Mouse (Mus musculus) hindbrain, embryonic 16.5 days (tissue): ENCODE results near the gene Slc25a22. TPM values are rescaled to one million over a fixed set of nuclear protein-coding genes. Genes with fewer than 3 reads are reported as not detected.
A peak's percentile ranks its signal among the peaks of the same experiment; 100 is the strongest.

ENCODE experiments used
- ATAC-seq: fragments of 200-750 bp; cut with Nextera tagmentation; 2 replicates; pipeline ENCODE4 v1.8.0; 2017; ENCODE audit warnings: moderate TSS enrichment, moderate library complexity
- H3K27ac ChIP-seq: fragments of 300-500 bp; sonication (generic); 2 replicates; pipeline ENCODE4 v1.5.1; 2014; ENCODE audit warnings: low read depth, mild to moderate bottlenecking, control low read depth, low read length, moderate library complexity
- H3K27me3 ChIP-seq: fragments of 300-500 bp; sonication (generic); replicated peaks from 2 replicates; pipeline ENCODE4 v1.6.1; 2014; ENCODE audit warnings: low read length; ENCODE audit not compliant: control insufficient read depth, insufficient read depth
- H3K36me3 ChIP-seq: fragments of 300-500 bp; sonication (generic); 2 replicates; pipeline ENCODE4 v1.6.1; 2014; ENCODE audit warnings: mild to moderate bottlenecking, low read length, moderate library complexity, mixed read lengths; ENCODE audit not compliant: control insufficient read depth, insufficient read depth
- H3K4me1 ChIP-seq: fragments of 300-500 bp; sonication (generic); 2 replicates; pipeline ENCODE4 v1.6.1; 2014; ENCODE audit warnings: low read depth, low read length; ENCODE audit not compliant: control insufficient read depth, insufficient read depth
- H3K4me2 ChIP-seq: fragments of 300-500 bp; sonication (generic); 2 replicates; pipeline ENCODE4 v1.6.1; 2014; ENCODE audit warnings: mild to moderate bottlenecking, low read length, control low read depth, moderate library complexity
- H3K4me3 ChIP-seq: fragments of 300-500 bp; sonication (generic); 2 replicates; pipeline ENCODE4 v1.5.1; 2014; ENCODE audit warnings: mild to moderate bottlenecking, low read length, control low read depth, moderate library complexity
- H3K9ac ChIP-seq: fragments of 300-500 bp; sonication (generic); 2 replicates; pipeline ENCODE4 v1.6.1; 2014; ENCODE audit warnings: low read depth, mild to moderate bottlenecking, control low read depth, low read length, moderate library complexity
- H3K9me3 ChIP-seq: fragments of 300-500 bp; sonication (generic); 2 replicates; pipeline ENCODE4 v1.6.1; 2014; ENCODE audit warnings: mild to moderate bottlenecking, low read length, moderate library complexity; ENCODE audit not compliant: control insufficient read depth
- WGBS: fragments of 180-500 bp; shearing (Covaris S2); extraction: QIAGEN DNeasy Blood & Tissue Kit; methylation state at CpG from one replicate; pipeline ENCODE4 v1.1.7; 2014; 5-methylcytosine and 5-hydroxymethylcytosine counted together
- polyA plus RNA-seq: library from polyadenylated mRNA; unstranded; fragments of >200 nt; fragmentation: Nextera tagmentation; extraction: Ambion mirVana; gene quantifications from 2 replicates; pipeline ENCODE4 v1.2.1, GENCODE M21; 2015

The Slc25a22 gene
- polyA plus RNA-seq, 1 experiment from 2014 or later = 96.3 TPM

GRCm38 (mm10) chr7:141462333-141462821, 24.7 kb upstream of the Slc25a22 start:
- peaks cover 23% of the 10 kb centered on the region for H3K4me1 ChIP-seq
- peak overlapping the region; percentile 46 for H3K4me3 ChIP-seq
- peaks cover 3% of the 10 kb centered on the region; the same call in 1 of the 2 replicates for H3K36me3 ChIP-seq
- H3K9me3 ChIP-seq = no peaks in the 10 kb centered on the region
- H3K27ac ChIP-seq = no peak overlapping the region
- H3K9ac ChIP-seq = no peak overlapping the region
- no peak for ATAC-seq
- 18% methylated on average over 5 of the region's 5 CpGs for WGBS
- H3K27me3 ChIP-seq = peaks cover 58% of the 10 kb centered on the region
- H3K4me2 ChIP-seq = peak overlapping the region; percentile 81

- Histone ChIP-seq H3K27ac (no peak overlapping the region), H3K4me2 (peak overlapping the region; percentile 81), H3K4me1 (peaks cover 16% of the 10 kb centered on the region), H3K27me3 (peaks cover 56% of the 10 kb centered on the region), H3K36me3 (peaks cover 3% of the 10 kb centered on the region; the same call in 1 of the 2 replicates), H3K9me3 (no peaks in the 10 kb centered on the region), H3K4me3 (peak overlapping the region; percentile 46), H3K9ac (peak overlapping the region; percentile 65)
- ATAC-seq = no peak
- WGBS = 2% methylated on average over 48 of the region's 59 CpGs
Observed at GRCm38 (mm10) chr7:141461521-141462332, 24.0 kb upstream of the Slc25a22 start.

- Histone ChIP-seq H3K4me1 (peaks cover 22% of the 10 kb centered on the region), H3K4me3 (peak within 1 kb of the TSS; percentile 46), H3K9ac (peak within 1 kb of the TSS; percentile 65), H3K36me3 (peaks cover 3% of the 10 kb centered on the region; the same call in 1 of the 2 replicates), H3K27me3 (peaks cover 50% of the 10 kb centered on the region), H3K4me2 (peak within 1 kb of the TSS; percentile 81), H3K9me3 (no peaks in the 10 kb centered on the region), H3K27ac (no peak within 1 kb of the TSS)
- ATAC-seq = no peak
- 78% methylated on average over 15 of the region's 15 CpGs for WGBS
Observed at GRCm38 (mm10) chr7:141460391-141461113, 22.9 kb upstream of the Slc25a22 start, which contains the start of gene Cracr2b. Gene Cracr2b, plus strand, starts transcription at chr7:141461094.

GRCm38 (mm10) chr7:141460001-141460390, 22.3 kb upstream of the Slc25a22 start:
- no peak for ATAC-seq
- no peaks in the 10 kb centered on the region for H3K9me3 ChIP-seq
- peaks cover 44% of the 10 kb centered on the region for H3K27me3 ChIP-seq
- peaks cover 20% of the 10 kb centered on the region for H3K4me1 ChIP-seq
- H3K4me2 ChIP-seq = no peak overlapping the region
- H3K4me3 ChIP-seq = no peak overlapping the region
- WGBS = 70% methylated on average over 5 of the region's 5 CpGs
- H3K27ac ChIP-seq = no peak overlapping the region
- H3K36me3 ChIP-seq = peaks cover 3% of the 10 kb centered on the region; the same call in 1 of the 2 replicates
- H3K9ac ChIP-seq = no peak overlapping the region

- H3K4me2 ChIP-seq = no peak overlapping the region
- H3K4me1 ChIP-seq = peaks cover 18% of the 10 kb centered on the region
- H3K4me3 ChIP-seq = no peak overlapping the region
- peaks cover 38% of the 10 kb centered on the region for H3K27me3 ChIP-seq
- H3K36me3 ChIP-seq = peaks cover 3% of the 10 kb centered on the region; the same call in 1 of the 2 replicates
- no peak overlapping the region for H3K9ac ChIP-seq
- ATAC-seq = no peak
- H3K27ac ChIP-seq = no peak overlapping the region
- WGBS = 90% methylated on average over 17 of the region's 17 CpGs
- H3K9me3 ChIP-seq = no peaks in the 10 kb centered on the region
Observed at GRCm38 (mm10) chr7:141459301-141459711, 21.6 kb upstream of the Slc25a22 start.

- WGBS = 92% methylated on average over 11 of the region's 11 CpGs
- H3K27ac ChIP-seq = no peak overlapping the region
- H3K4me3 ChIP-seq = no peak overlapping the region
- no peak for ATAC-seq
- H3K9ac ChIP-seq = no peak overlapping the region
- H3K27me3 ChIP-seq = peaks cover 32% of the 10 kb centered on the region
- no peaks in the 10 kb centered on the region for H3K9me3 ChIP-seq
- H3K36me3 ChIP-seq = peaks cover 3% of the 10 kb centered on the region; the same call in 1 of the 2 replicates
- H3K4me1 ChIP-seq = peaks cover 18% of the 10 kb centered on the region
- no peak overlapping the region for H3K4me2 ChIP-seq
Observed at GRCm38 (mm10) chr7:141458661-141459060, 21.0 kb upstream of the Slc25a22 start.

- Histone ChIP-seq H3K9ac (no peak overlapping the region), H3K9me3 (no peaks in the 10 kb centered on the region), H3K4me2 (no peak overlapping the region), H3K27me3 (peaks cover 26% of the 10 kb centered on the region), H3K27ac (no peak overlapping the region), H3K4me3 (no peak overlapping the region), H3K36me3 (peaks cover 3% of the 10 kb centered on the region; the same call in 1 of the 2 replicates), H3K4me1 (peaks cover 18% of the 10 kb centered on the region)
- 77% methylated on average over 15 of the region's 15 CpGs for WGBS
- no peak for ATAC-seq
Observed at GRCm38 (mm10) chr7:141457986-141458660, 20.4 kb upstream of the Slc25a22 start.

- H3K9me3 ChIP-seq = no peaks in the 10 kb centered on the region
- peaks cover 18% of the 10 kb centered on the region for H3K27me3 ChIP-seq
- H3K9ac ChIP-seq = no peak overlapping the region
- H3K4me2 ChIP-seq = no peak overlapping the region
- ATAC-seq = no peak
- peaks cover 18% of the 10 kb centered on the region for H3K4me1 ChIP-seq
- no peak overlapping the region for H3K27ac ChIP-seq
- 93% methylated on average over 14 of the region's 14 CpGs for WGBS
- peaks cover 4% of the 10 kb centered on the region; the same call in 1 of the 2 replicates for H3K36me3 ChIP-seq
- H3K4me3 ChIP-seq = no peak overlapping the region
Observed at GRCm38 (mm10) chr7:141457236-141457635, 19.5 kb upstream of the Slc25a22 start.
